Mouse (Mus musculus) fat pad, adult 2 months (tissue): ENCODE data around the gene Fam172a.

Experiments used
- DNase-seq: peaks from one replicate; pipeline ENCODE4 v3.0.0-alpha.2; 2011; ENCODE audit warnings: low read depth, low spot score; ENCODE audit errors: extremely low read depth

Fam172a gene

DNA sequence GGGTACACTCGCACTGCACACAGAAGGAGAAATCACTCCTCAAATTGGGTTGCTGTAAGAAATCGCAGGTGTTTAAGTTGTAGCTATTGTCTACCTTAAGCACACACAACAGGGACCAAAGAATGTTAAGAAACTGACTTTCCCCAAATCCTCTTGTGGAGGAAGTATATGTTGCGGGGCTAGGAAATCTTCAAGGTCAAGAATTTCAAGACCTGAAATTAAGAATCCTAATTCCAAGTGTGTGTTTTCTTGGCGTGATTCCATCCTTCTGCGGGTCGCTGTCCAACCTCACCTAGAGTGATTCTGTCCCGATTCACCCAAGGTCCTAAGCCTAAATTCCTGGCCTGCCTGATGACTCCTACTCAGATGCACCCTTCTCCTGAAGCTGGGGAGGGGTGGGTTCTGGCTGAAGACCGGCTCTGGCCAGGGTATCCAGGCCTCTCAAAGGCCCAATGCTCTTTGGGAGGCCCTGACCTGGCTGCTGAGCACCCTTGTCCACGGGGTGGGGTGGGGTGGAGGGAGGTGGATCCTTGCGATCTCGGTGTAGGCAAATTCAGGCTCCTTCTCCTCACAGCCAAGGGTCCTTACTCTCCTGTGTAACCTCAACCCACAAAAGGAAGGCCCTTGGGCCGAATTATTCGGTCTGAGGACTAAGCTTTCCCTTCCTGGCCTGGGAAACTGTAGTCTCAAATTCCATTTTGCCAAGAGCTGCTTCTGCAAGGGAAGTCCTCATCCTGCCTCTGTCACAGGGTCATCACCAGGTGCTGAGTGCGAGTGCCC lies 509.6 kb downstream of the Fam172a start:
- no peak for DNase-seq

DNA sequence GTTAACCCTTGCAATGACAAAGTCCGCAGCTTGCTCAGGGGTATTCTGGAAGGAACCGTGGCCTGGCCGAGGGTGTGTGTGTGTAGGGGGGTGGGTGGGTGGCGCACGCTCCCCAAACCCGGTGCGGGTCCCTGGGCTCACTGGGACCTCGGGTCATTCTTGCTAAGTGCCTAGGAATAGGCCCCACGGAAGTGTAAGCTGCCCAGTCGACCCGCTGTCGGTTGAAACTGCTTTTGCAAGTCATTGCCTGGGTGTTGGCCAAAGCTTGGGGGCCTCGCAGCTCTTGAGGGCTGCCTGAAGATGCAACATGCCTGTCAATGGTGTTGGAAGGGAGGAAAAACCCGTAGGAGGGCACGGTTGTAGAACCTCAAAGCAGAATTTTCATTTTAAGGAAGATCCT lies 510.3 kb downstream of the Fam172a start:
- DNase-seq: no peak

DNA sequence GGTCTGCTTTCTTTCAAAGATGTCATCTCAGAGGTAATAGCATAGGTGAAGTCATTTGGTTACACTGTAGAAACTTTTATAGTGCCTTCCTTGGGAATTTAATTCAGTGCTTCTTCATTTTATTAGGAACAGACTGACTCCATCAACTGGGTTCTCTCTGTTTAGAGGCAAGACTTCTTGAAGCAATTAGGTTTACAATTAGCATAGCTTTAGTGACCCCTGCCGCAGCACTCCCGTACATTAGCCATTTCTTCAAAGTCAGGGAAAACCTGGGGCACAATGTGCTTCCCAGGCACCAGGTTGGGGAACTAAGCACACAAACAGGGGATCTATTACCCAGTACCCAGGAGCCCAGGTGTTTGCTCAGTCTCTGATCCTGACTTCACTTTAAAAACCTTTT lies 511.3 kb downstream of the Fam172a start:
- no peak for DNase-seq

DNA sequence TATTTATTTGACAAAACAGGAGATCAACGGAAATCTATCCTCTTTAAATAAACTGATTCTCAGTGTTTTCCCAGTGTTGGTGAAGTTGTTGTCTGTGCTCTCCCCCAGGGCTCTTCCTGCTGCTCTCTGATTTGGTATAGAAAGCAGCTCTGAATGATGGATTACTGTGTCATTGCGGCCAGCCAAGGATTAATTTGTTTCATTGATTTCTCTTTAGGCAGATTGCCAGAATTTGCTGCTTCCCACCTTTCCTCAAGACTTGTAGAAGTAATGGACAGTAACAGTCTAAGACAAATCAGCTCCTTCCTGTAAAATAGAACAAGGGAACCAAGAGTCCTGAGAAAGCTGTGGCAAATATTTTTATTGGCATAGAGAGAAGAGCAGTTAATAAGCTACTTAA lies 513.4 kb downstream of the Fam172a start:
- no peak for DNase-seq
